Mouse (Mus musculus) ES-Bruce4 (cell line): ENCODE measurements around the gene Ankle1. TPM values are rescaled to one million over a fixed set of nuclear protein-coding genes. Genes with fewer than 3 reads are reported as not detected.

Experiments
- H3K27ac ChIP-seq: 2 replicates; pipeline ENCODE4 v1.5.1; 2012; ENCODE audit warnings: low read length, inconsistent platforms; ENCODE audit not compliant: insufficient read depth
- H3K27me3 ChIP-seq: 2 replicates; pipeline ENCODE4 v1.6.1; 2012; ENCODE audit warnings: mild to moderate bottlenecking, low read length, inconsistent platforms; ENCODE audit not compliant: control insufficient read depth, poor library complexity, insufficient read depth, severe bottlenecking
- H3K36me3 ChIP-seq: 2 replicates; pipeline ENCODE4 v1.6.1; 2012; ENCODE audit warnings: inconsistent platforms, mild to moderate bottlenecking, low read length, moderate library complexity; ENCODE audit not compliant: control insufficient read depth, poor library complexity, insufficient read depth, severe bottlenecking
- H3K4me1 ChIP-seq: one replicate; pipeline ENCODE4 v1.8.1; 2011; ENCODE audit warnings: low read length; ENCODE audit not compliant: control insufficient read depth, insufficient read depth
- H3K4me3 ChIP-seq: 2 replicates; pipeline ENCODE4 v1.5.1; 2011; ENCODE audit warnings: low read depth, mild to moderate bottlenecking, low read length
- H3K9ac ChIP-seq: 2 replicates; pipeline ENCODE4 v1.6.1; 2012; ENCODE audit warnings: low read depth, mild to moderate bottlenecking, inconsistent platforms; ENCODE audit not compliant: poor library complexity, severe bottlenecking
- H3K9me3 ChIP-seq: replicated peaks from 2 replicates; pipeline ENCODE4 v1.6.1; 2012; ENCODE audit warnings: mild to moderate bottlenecking, low read length, inconsistent platforms; ENCODE audit not compliant: control insufficient read depth, poor library complexity, insufficient read depth, severe bottlenecking
- CTCF ChIP-seq: IDR thresholded peaks from one replicate; pipeline ENCODE4 v1.8.1; 2011; ENCODE audit warnings: low read depth, low read length
- EP300 ChIP-seq: IDR thresholded peaks from 2 replicates; pipeline ENCODE4 v1.6.1; 2011; ENCODE audit warnings: low read depth, low read length; ENCODE audit not compliant: insufficient read depth
- POLR2A ChIP-seq: IDR thresholded peaks from one replicate; pipeline ENCODE4 v1.8.1; 2011; ENCODE audit warnings: low read length; ENCODE audit not compliant: insufficient read depth
- polyA plus RNA-seq: library from polyadenylated mRNA; stranded (reverse); fragments of >200 nt; gene quantifications from 2 replicates; pipeline ENCODE4 v1.2.4, GENCODE M21; 2011; ENCODE audit warnings: low read depth; ENCODE audit not compliant: missing spikeins, insufficient read depth, insufficient read length

Gene Ankle1
- polyA plus RNA-seq: 10.9 and 11.2 TPM in 2 replicates

DNA sequence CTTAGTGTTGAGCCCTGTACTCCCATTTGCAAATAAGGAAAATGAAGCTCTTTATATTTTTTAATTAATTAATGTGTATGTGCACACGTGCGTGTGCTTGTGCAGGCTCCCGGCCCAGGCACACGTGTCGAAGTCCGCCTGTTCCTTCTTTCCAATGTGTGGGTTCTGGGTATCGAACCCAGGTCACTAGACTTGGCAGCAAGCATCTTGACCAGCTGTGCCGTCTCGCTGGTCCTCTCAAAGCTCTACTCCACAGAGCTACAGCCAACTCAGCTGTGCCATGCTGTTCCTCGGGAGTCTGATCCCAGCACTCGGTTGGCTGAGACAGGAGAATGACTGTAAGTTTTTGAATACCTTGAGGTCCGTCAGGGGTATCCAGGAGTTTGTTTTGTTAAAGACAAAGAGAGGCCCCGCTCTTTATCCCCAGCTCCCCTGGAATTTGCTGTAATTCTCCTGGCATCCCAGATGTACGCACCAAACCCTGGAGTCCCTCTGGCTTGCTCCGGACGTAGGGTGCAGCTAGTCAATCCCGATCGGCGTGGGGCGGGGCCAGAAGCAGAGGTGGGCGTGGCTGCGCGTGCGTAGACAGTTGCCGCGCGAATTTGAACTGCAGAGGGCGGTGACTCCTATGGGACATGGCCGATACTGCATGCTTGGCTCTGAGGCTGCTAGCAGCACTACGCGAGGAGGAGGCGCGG lies at the start of gene Ankle1:
TSS of gene Ankle1 (plus strand) at position 610 of the 698 bp plus-strand sequence.
- peaks cover 24% of the 10 kb centered on the region for H3K36me3 ChIP-seq

DNA sequence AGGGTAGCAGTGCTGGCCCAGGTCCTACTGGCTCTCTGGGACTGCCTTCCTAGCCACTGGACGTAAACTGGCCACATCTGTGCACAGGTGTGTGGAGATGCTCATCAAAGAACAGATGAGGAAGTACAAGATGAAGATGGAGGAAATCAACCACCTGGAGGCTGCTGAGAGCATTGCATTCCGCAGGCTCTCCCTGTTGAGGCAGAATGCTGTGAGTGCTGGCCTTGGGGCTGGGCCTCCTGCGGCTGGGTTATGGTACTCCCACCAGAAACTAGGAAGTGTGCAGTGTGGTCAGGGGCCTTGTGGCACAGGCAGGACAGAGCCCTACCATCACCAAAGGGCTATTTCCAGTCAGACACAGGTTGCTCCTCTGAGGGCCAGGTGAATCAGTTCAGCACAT lies 47.8 kb upstream of the Ankle1 start:
- no peak overlapping the region for H3K27ac ChIP-seq
- peaks cover 7% of the 10 kb centered on the region; the same call in 1 of the 2 replicates for H3K36me3 ChIP-seq
- TF ChIP-seq POLR2A (no peak), CTCF (no peak)

More for the DNA sequence above, at the start of gene Ankle1:
- Histone ChIP-seq H3K27me3 (no peaks in the 10 kb centered on the region), H3K4me3 (peak within 1 kb of the TSS; percentile 86), H3K9me3 (no peaks in the 10 kb centered on the region), H3K4me1 (peaks cover 7% of the 10 kb centered on the region), H3K27ac (peak within 1 kb of the TSS; percentile 30; the same call in 1 of the 2 replicates), H3K9ac (peak within 1 kb of the TSS; percentile 78)
- TF ChIP-seq POLR2A (peak; percentile 98), CTCF (peak; percentile 34), EP300 (peak; percentile 65; the same call in 1 of the 2 replicates)

DNA sequence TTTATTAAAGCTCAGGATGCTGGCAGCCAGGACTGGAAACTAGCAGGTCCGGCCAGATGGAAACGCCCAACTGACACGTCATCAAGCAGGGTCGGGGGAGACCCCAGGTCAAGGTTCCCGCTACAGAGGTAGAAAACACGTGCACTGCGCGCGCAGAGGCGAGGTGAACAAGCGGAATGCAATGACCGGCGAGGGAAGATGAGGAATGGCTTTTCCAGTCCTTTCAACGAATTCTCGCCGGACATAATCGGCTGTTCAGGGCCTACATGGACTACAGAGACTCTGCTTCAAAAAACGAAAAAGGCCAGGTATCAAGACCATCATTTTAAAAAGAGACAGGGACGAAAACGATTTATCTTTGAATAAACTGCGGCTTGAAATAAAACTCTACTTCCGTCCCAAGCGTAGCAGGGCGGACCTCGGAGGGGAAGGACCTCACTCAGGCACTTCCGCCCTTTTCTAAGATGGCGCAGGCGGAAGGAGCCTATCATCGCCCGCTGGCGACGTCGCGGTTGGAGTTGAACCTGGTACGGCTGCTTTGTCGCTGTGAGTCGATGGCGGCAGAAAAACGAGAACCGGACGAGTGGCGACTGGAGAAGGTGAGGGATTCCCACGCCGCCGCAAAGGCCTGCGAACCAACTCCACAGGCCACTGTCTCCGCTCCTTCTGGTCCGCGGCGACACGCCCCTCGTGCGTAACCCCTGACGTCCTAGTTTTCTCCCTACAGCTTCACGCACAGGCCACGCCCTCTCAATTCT lies 38.9 kb upstream of the Ankle1 start, which contains the start of gene Use1:
TSS of gene Use1 (plus strand) at position 78 of the 758 bp plus-strand sequence.
- Histone ChIP-seq H3K9ac (peak within 1 kb of the TSS; percentile 46), H3K27ac (peak within 1 kb of the TSS; percentile 87), H3K9me3 (no peaks in the 10 kb centered on the region), H3K27me3 (no peaks in the 10 kb centered on the region), H3K36me3 (peaks cover 10% of the 10 kb centered on the region), H3K4me1 (no peaks in the 10 kb centered on the region), H3K4me3 (peak within 1 kb of the TSS; percentile 77)
- peak; percentile 69 for TF ChIP-seq POLR2A
- TF ChIP-seq CTCF: no peak
- peak; percentile 54; the same call in 1 of the 2 replicates for TF ChIP-seq EP300

More for the DNA sequence above, 47.8 kb upstream of the Ankle1 start:
- no peak overlapping the region for H3K4me3 ChIP-seq
- H3K9me3 ChIP-seq: no peaks in the 10 kb centered on the region
- no peaks in the 10 kb centered on the region for H3K4me1 ChIP-seq
- H3K9ac ChIP-seq: no peak overlapping the region
- no peaks in the 10 kb centered on the region for H3K27me3 ChIP-seq

DNA sequence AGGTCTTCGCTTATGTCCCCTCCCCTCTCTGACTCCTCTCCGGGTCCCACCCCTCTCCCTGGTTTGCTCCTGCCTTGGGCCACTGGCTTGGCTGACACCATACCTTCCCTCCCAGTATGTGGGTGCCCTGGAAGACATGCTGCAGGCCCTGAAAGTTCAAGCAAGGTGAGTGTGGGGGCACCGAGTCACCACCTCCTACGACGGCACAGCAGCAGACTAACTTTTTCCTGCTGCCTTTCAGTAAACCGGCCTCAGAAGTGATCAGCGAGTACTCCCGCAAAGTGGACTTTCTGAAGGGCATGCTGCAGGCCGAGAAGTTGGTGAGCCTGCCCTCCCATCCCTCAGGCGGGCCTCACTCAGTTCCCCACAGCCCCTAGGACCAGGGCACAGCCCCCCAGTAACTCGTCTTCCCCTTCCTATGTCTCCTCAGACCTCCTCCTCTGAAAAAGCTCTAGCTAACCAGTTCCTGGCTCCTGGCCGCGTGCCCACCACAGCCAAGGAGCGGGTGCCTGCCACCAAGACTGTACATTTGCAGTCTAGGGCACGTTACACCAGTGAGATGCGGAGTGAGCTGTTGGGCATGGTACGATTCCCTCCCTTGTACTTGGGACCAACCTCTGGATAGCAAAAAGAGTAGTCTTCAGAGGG lies 38.2 kb upstream of the Ankle1 start:
- Histone ChIP-seq H3K36me3 (peaks cover 10% of the 10 kb centered on the region), H3K9ac (peak overlapping the region; percentile 46), H3K9me3 (no peaks in the 10 kb centered on the region), H3K4me3 (peak overlapping the region; percentile 77), H3K4me1 (no peaks in the 10 kb centered on the region), H3K27ac (peak overlapping the region; percentile 10; the same call in 1 of the 2 replicates), H3K27me3 (no peaks in the 10 kb centered on the region)
- TF ChIP-seq EP300: 0 out of 2 replicates have a peak, but pooled peaks have one; percentile 1
- no peak for TF ChIP-seq CTCF
- TF ChIP-seq POLR2A: no peak

DNA sequence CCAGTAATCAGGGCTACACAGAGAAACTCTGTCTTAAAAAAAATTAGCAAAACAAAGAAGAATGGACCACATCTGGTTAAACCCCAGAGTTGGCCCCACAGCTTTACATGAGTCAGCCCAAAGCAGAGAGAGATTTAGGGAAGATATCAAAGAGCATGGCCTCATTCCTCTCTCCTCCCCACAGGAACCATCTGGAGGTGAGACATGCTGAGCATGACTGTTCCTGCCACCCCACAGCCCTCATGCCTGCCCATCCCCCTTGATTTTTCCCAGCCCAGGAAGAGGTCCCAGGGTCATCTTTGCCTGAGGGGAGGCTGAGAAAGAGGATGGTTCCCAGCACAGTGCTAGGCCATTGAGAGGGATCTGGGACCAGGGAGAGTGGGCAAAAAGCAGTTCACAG lies 37.4 kb upstream of the Ankle1 start:
- Histone ChIP-seq H3K4me3 (no peak overlapping the region), H3K27me3 (no peaks in the 10 kb centered on the region), H3K9me3 (no peaks in the 10 kb centered on the region), H3K27ac (0 out of 2 replicates have a peak overlapping the region, but pooled peaks have one; percentile 10), H3K4me1 (no peaks in the 10 kb centered on the region), H3K9ac (peak overlapping the region; percentile 46), H3K36me3 (peaks cover 10% of the 10 kb centered on the region)
- TF ChIP-seq CTCF (no peak), EP300 (no peak)
